11 mouse cellular contexts compared by ENCODE assay signal in the genomic region with DNA sequence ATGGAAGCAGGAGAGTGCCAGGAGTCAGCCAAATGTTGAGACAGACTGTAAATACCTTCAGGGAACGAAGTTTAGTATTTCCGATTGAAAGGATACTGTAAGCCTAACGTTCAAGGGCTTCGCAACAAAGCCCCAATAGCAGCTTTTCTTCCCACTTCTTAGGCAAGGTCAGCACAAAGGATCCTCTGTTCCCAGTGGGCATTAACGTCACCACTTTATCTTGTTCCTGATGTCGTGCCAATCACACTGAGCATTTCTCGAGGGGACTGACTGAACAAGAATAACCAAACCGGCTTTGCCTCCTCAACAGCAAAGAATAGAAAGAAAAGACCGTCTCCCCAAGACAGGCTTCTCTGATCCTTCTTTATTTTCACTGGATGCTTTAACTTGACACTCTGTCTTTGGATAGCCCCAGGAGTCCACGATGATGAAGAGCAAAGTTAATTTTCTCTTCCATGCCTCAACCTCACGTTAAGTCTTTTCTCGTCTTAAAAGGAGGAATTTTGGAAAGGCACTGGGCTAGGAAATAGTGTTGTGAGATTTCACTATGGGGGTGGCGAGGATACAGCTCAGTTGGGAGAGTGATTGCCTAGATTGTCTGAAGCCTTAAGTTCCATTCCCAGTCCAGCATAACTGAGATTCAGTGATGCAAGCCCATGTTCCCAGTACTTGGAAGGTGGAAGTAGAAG. TPM values are rescaled to one million over a fixed set of nuclear protein-coding genes. Genes with fewer than 3 reads are reported as not detected.
A peak's percentile ranks its signal among the peaks of the same experiment; 100 is the strongest.
DNase-seq lines count a peak whose midpoint lies in the region; ATAC-seq lines count a peak whose summit lies in the region.
"Had no signal": no experiment of that assay in that cellular context is flagged by ENCODE, and none has a peak within 500 bp of the region (broad histone marks: within the 10 kb centered on the region; RNA-seq: fewer than 3 reads in every experiment).

No protein-coding gene starts in this region.

- no peaks in the 10 kb centered on the region for H3K27me3 ChIP-seq in neural tube, embryonic 11.5 days (ENCODE audit: control insufficient read depth, insufficient read depth, low read length)
- H3K27me3 ChIP-seq in forebrain, embryonic 13.5 days = no peaks in the 10 kb centered on the region
- H3K27me3 ChIP-seq in hindbrain, embryonic 15.5 days = no peaks in the 10 kb centered on the region
- H3K27me3 ChIP-seq in stomach, embryonic 15.5 days (replicated peaks) = no peaks in the 10 kb centered on the region
- H3K27me3 ChIP-seq: liver, embryonic 13.5 days had no signal

- H3K27ac ChIP-seq in neural tube, embryonic 11.5 days (ENCODE audit: low read depth, low read length) = no peak overlapping the region
- H3K27ac ChIP-seq in forebrain, embryonic 13.5 days = no peak overlapping the region
- H3K27ac ChIP-seq in hindbrain, embryonic 15.5 days (replicated peaks) = no peak overlapping the region
- H3K27ac ChIP-seq in stomach, embryonic 15.5 days = peak overlapping the region; percentile 23; the same call in 1 of the 2 replicates
- H3K27ac ChIP-seq: gastrocnemius, adult 2 months; liver, embryonic 13.5 days had no signal

- DNase-seq in neural tube, embryonic 11.5 days (ENCODE audit: low spot score) = no peak
- no peak for DNase-seq in neural tube, embryonic 10.5 days (ENCODE audit: extremely low spot score, low spot score)
- DNase-seq in layer of hippocampus, postnatal 10 days (ENCODE audit: low spot score in 2 of 2) = no peak
- no peak for DNase-seq in thymus, postnatal 36 days
- DNase-seq: gastrocnemius, adult 2 months; kidney, adult 2 months; liver, embryonic 13.5 days had no signal

- H3K4me2 ChIP-seq in neural tube, embryonic 11.5 days (ENCODE audit: low read depth) = no peak overlapping the region
- no peak overlapping the region for H3K4me2 ChIP-seq in forebrain, embryonic 13.5 days
- H3K4me2 ChIP-seq in hindbrain, embryonic 15.5 days = no peak overlapping the region
- no peak overlapping the region for H3K4me2 ChIP-seq in stomach, embryonic 15.5 days
- H3K4me2 ChIP-seq: liver, embryonic 13.5 days had no signal

- peak; percentile 65; the same call in 1 of the 2 replicates for ATAC-seq in neural tube, embryonic 11.5 days (ENCODE audit: insufficient read depth, low FRiP score, low TSS enrichment)
- ATAC-seq in forebrain, embryonic 13.5 days = peak; percentile 85
- ATAC-seq in hindbrain, embryonic 15.5 days (ENCODE audit: low FRiP score, low read depth) = peak; percentile 56
- no peak; the same call in 1 of the 2 replicates for ATAC-seq in stomach, embryonic 15.5 days (ENCODE audit: insufficient read depth, low FRiP score, low read depth)
- no peak for ATAC-seq in inflammation-experienced regulatory T-cells, adult 6 months

- H3K4me1 ChIP-seq in neural tube, embryonic 11.5 days (ENCODE audit: control insufficient read depth, insufficient read depth, low read length) = no peaks in the 10 kb centered on the region
- peaks cover 9% of the 10 kb centered on the region for H3K4me1 ChIP-seq in forebrain, embryonic 13.5 days
- H3K4me1 ChIP-seq in hindbrain, embryonic 15.5 days (replicated peaks) = peaks cover 4% of the 10 kb centered on the region; the same call in 1 of the 2 replicates
- 0 out of 2 replicates have a peak, but pooled peaks cover 5% of the 10 kb centered on the region for H3K4me1 ChIP-seq in stomach, embryonic 15.5 days
- H3K4me1 ChIP-seq: liver, embryonic 13.5 days had no signal

- H3K4me3 ChIP-seq in neural tube, embryonic 11.5 days (ENCODE audit: low read depth, low read length) = no peak overlapping the region
- H3K4me3 ChIP-seq in forebrain, embryonic 13.5 days = no peak overlapping the region
- no peak overlapping the region for H3K4me3 ChIP-seq in hindbrain, embryonic 15.5 days
- no peak overlapping the region for H3K4me3 ChIP-seq in stomach, embryonic 15.5 days (replicated peaks)
- H3K4me3 ChIP-seq: gastrocnemius, adult 2 months; liver, embryonic 13.5 days had no signal

- no peak overlapping the region for H3K9ac ChIP-seq in neural tube, embryonic 11.5 days (ENCODE audit: low read length)
- H3K9ac ChIP-seq in forebrain, embryonic 13.5 days = no peak overlapping the region
- H3K9ac ChIP-seq in hindbrain, embryonic 15.5 days = no peak overlapping the region
- H3K9ac ChIP-seq in stomach, embryonic 15.5 days = no peak overlapping the region
- H3K9ac ChIP-seq: liver, embryonic 13.5 days had no signal

- 44% methylated on average over 13 of the region's 13 CpGs for WGBS in neural tube, embryonic 11.5 days
- 5% methylated on average over 13 of the region's 13 CpGs for WGBS in forebrain, embryonic 13.5 days
- 17% methylated on average over 13 of the region's 13 CpGs for WGBS in hindbrain, embryonic 15.5 days
- WGBS in stomach, embryonic 15.5 days = 60% methylated on average over 13 of the region's 13 CpGs

- H3K9me3 ChIP-seq in neural tube, embryonic 11.5 days (ENCODE audit: control insufficient read depth, low read length) = no peaks in the 10 kb centered on the region
- H3K9me3 ChIP-seq in forebrain, embryonic 13.5 days (replicated peaks) = no peaks in the 10 kb centered on the region
- no peaks in the 10 kb centered on the region for H3K9me3 ChIP-seq in hindbrain, embryonic 15.5 days
- H3K9me3 ChIP-seq in stomach, embryonic 15.5 days = no peaks in the 10 kb centered on the region
- H3K9me3 ChIP-seq: liver, embryonic 13.5 days had no signal

- H3K36me3 ChIP-seq in neural tube, embryonic 11.5 days (ENCODE audit: control insufficient read depth, insufficient read depth, low read length) = no peaks in the 10 kb centered on the region
- no peaks in the 10 kb centered on the region for H3K36me3 ChIP-seq in forebrain, embryonic 13.5 days (ENCODE audit: poor library complexity, severe bottlenecking)
- no peaks in the 10 kb centered on the region for H3K36me3 ChIP-seq in hindbrain, embryonic 15.5 days
- H3K36me3 ChIP-seq in stomach, embryonic 15.5 days = no peaks in the 10 kb centered on the region
- H3K36me3 ChIP-seq: liver, embryonic 13.5 days had no signal

RNA-seq across cellular contexts. Expression of gene Cxcr4, which starts 57.5 kb away (rescaled TPM):
- 15.5 TPM in 2 replicates for polyA plus RNA-seq in neural tube, embryonic 11.5 days (2014; fragmentation: Nextera tagmentation; extraction: Ambion mirVana)
- polyA plus RNA-seq in forebrain, embryonic 13.5 days (2015; fragmentation: Nextera tagmentation; extraction: Ambion mirVana) = 5.8 and 9.1 TPM in 2 replicates
- polyA plus RNA-seq in hindbrain, embryonic 15.5 days (2015; fragmentation: Nextera tagmentation; extraction: Ambion mirVana) = 9.2 and 10.0 TPM in 2 replicates
- 5.8 and 6.1 TPM in 2 replicates for polyA plus RNA-seq in stomach, embryonic 15.5 days (2015; fragmentation: Nextera tagmentation; extraction: Ambion mirVana)
- total RNA-seq in layer of hippocampus, postnatal 10 days (2021) = 10 to 100 TPM; 19.5 to 22.5 TPM
- polyA plus RNA-seq in inflammation-experienced regulatory T-cells, adult 6 months (2017; shearing (Covaris generic)) = 10 to 100 TPM; 11.6 to 15.8 (median 15.7) TPM

Comparison
In these comparisons a context has a peak if more than half of its experiments do, and no peak if none do; other contexts are left out.
1. ATAC-seq: peak in neural tube, embryonic 11.5 days (single experiment), forebrain, embryonic 13.5 days (single experiment) and hindbrain, embryonic 15.5 days (single experiment); none in stomach, embryonic 15.5 days (single experiment) and inflammation-experienced regulatory T-cells, adult 6 months (single experiment).